ENCODE assay signal across 8 mouse cellular contexts in genomic region chr3:89961436-89961835, GRCm38 (mm10). TPM values are rescaled to one million over a fixed set of nuclear protein-coding genes. Genes with fewer than 3 reads are reported as not detected.
A peak's percentile ranks its signal among the peaks of the same experiment; 100 is the strongest.
DNase-seq lines count a peak whose midpoint lies in the region; ATAC-seq and TF ChIP-seq lines count a peak whose summit lies in the region.

No protein-coding gene starts in this region.

- H3K4me1 ChIP-seq in lung, embryonic 16.5 days (replicated peaks; ENCODE audit: control insufficient read depth, insufficient read depth, low read length): peaks cover 29% of the 10 kb centered on the region
- peaks cover 9% of the 10 kb centered on the region; the same call in 1 of the 2 replicates for H3K4me1 ChIP-seq in embryonic fibroblast, embryonic 13.5 days (ENCODE audit: control insufficient read depth, insufficient read depth, low read length)
- H3K4me1 ChIP-seq in intestine, postnatal 0 days (replicated peaks; ENCODE audit: control insufficient read depth, insufficient read depth, low read length): no peaks in the 10 kb centered on the region; the same call in 1 of the 2 replicates
- H3K4me1 ChIP-seq in olfactory bulb, adult 2 months (ENCODE audit: control insufficient read depth, insufficient read depth, low read length): peaks cover 40% of the 10 kb centered on the region

- ATAC-seq in lung, embryonic 16.5 days (ENCODE audit: low read depth): no peak
- ATAC-seq in intestine, postnatal 0 days: no peak

- peaks cover 10% of the 10 kb centered on the region for H3K36me3 ChIP-seq in lung, embryonic 16.5 days (ENCODE audit: control insufficient read depth, insufficient read depth, low read length)
- peaks cover 18% of the 10 kb centered on the region for H3K36me3 ChIP-seq in intestine, postnatal 0 days (ENCODE audit: control insufficient read depth, insufficient read depth)

- peak overlapping the region; percentile 95 for H3K9ac ChIP-seq in lung, embryonic 16.5 days (ENCODE audit: low read length)
- H3K9ac ChIP-seq in intestine, postnatal 0 days (ENCODE audit: low read depth, low read length): no peak overlapping the region

- TF ChIP-seq POLR2A in embryonic fibroblast, embryonic 13.5 days (IDR thresholded peaks at IDR 0.05; ENCODE audit: low read depth, low read length): no peak
- TF ChIP-seq POLR2A in olfactory bulb, adult 2 months (IDR thresholded peaks at IDR 0.05; ENCODE audit: insufficient read depth, low read depth, low read length): no peak

- no peak for TF ChIP-seq CTCF in embryonic fibroblast, embryonic 13.5 days (IDR thresholded peaks at IDR 0.05; ENCODE audit: borderline replicate concordance, insufficient read depth, low read length)
- no peak for TF ChIP-seq CTCF in intestine, postnatal 0 days (IDR thresholded peaks at IDR 0.05; ENCODE audit: low read depth)
- no peak for TF ChIP-seq CTCF in olfactory bulb, adult 2 months (IDR thresholded peaks at IDR 0.05; ENCODE audit: insufficient read depth, low read depth, low read length)

- H3K9me3 ChIP-seq in lung, embryonic 16.5 days (ENCODE audit: control insufficient read depth, low read length): no peaks in the 10 kb centered on the region
- no peaks in the 10 kb centered on the region for H3K9me3 ChIP-seq in intestine, postnatal 0 days (ENCODE audit: control insufficient read depth)

- H3K27me3 ChIP-seq in lung, embryonic 16.5 days (ENCODE audit: control insufficient read depth, insufficient read depth, low read depth, low read length): no peaks in the 10 kb centered on the region
- peaks cover 13% of the 10 kb centered on the region for H3K27me3 ChIP-seq in intestine, postnatal 0 days (replicated peaks; ENCODE audit: control insufficient read depth, insufficient read depth, low read length)

- peak overlapping the region; percentile 90 for H3K4me2 ChIP-seq in lung, embryonic 16.5 days (ENCODE audit: low read depth, low read length)
- H3K4me2 ChIP-seq in intestine, postnatal 0 days (replicated peaks; ENCODE audit: low read depth): peak overlapping the region; percentile 89

- peak overlapping the region; percentile 93 for H3K4me3 ChIP-seq in lung, embryonic 16.5 days (ENCODE audit: low read length)
- peak overlapping the region; percentile 97 for H3K4me3 ChIP-seq in embryonic fibroblast, embryonic 13.5 days (ENCODE audit: insufficient read depth, low read length)
- H3K4me3 ChIP-seq in intestine, postnatal 0 days (ENCODE audit: low read depth, low read length): no peak overlapping the region
- H3K4me3 ChIP-seq in olfactory bulb, adult 2 months (ENCODE audit: insufficient read depth, low read depth, low read length): 0 out of 2 replicates have a peak overlapping the region, but pooled peaks have one; percentile 1

- peak overlapping the region; percentile 98 for H3K27ac ChIP-seq in lung, embryonic 16.5 days (ENCODE audit: low read length)
- peak overlapping the region; percentile 96 for H3K27ac ChIP-seq in embryonic fibroblast, embryonic 13.5 days (ENCODE audit: insufficient read depth, low read length)
- H3K27ac ChIP-seq in intestine, postnatal 0 days (ENCODE audit: low read depth, low read length): no peak overlapping the region
- 0 out of 2 replicates have a peak overlapping the region, but pooled peaks have one; percentile 7 for H3K27ac ChIP-seq in olfactory bulb, adult 2 months (ENCODE audit: insufficient read depth, low read depth, low read length)

- DNase-seq in lung, postnatal 4 days: no peak
- no peak for DNase-seq in urinary bladder, postnatal 36 days (ENCODE audit: low spot score in 2 of 2)
- no peak for DNase-seq in spleen, adult 12 weeks (ENCODE audit: low spot score)
- no peak for DNase-seq in lung, postnatal 25 days (ENCODE audit: low spot score)

- 25% methylated on average over 4 of the region's 4 CpGs for WGBS in lung, embryonic 16.5 days
- WGBS in intestine, postnatal 0 days: 48% methylated on average over 4 of the region's 4 CpGs
- WGBS in olfactory bulb, adult 2 months: 33% methylated on average over 4 of the region's 4 CpGs

RNA-seq across cellular contexts. Expression of gene Atp8b2, which starts 1.9 kb away (rescaled TPM):
- 14.8 and 16.5 TPM in 2 replicates for polyA plus RNA-seq in lung, embryonic 16.5 days (2015; fragmentation: Nextera tagmentation; extraction: Ambion mirVana)
- polyA plus RNA-seq in embryonic fibroblast, embryonic 13.5 days (2011; ENCODE audit: insufficient read length, low read depth, missing spikeins): 109 and 120 TPM in 2 replicates
- polyA plus RNA-seq in intestine, postnatal 0 days (2015; fragmentation: Nextera tagmentation; extraction: Ambion mirVana): 2.4 TPM in 2 replicates
- not detected in 2 replicates for polyA plus RNA-seq in olfactory bulb, adult 2 months (2012; ENCODE audit: insufficient read depth, insufficient read length, low replicate concordance, missing spikeins)

RNA-seq across cellular contexts. Expression of gene Hax1, which starts 37.1 kb away (rescaled TPM):
- 152 and 155 TPM in 2 replicates for polyA plus RNA-seq in lung, embryonic 16.5 days (2015; fragmentation: Nextera tagmentation; extraction: Ambion mirVana)
- polyA plus RNA-seq in embryonic fibroblast, embryonic 13.5 days (2011; ENCODE audit: insufficient read length, low read depth, missing spikeins): 132 and 163 TPM in 2 replicates
- polyA plus RNA-seq in intestine, postnatal 0 days (2015; fragmentation: Nextera tagmentation; extraction: Ambion mirVana): 64.0 and 65.1 TPM in 2 replicates
- not detected in 2 replicates for polyA plus RNA-seq in olfactory bulb, adult 2 months (2012; ENCODE audit: insufficient read depth, insufficient read length, low replicate concordance, missing spikeins)

RNA-seq across cellular contexts. Expression of gene Il6ra, which starts 48.4 kb away (rescaled TPM):
- 5.2 and 5.6 TPM in 2 replicates for polyA plus RNA-seq in lung, embryonic 16.5 days (2015; fragmentation: Nextera tagmentation; extraction: Ambion mirVana)
- 1.9 and 2.3 TPM in 2 replicates for polyA plus RNA-seq in embryonic fibroblast, embryonic 13.5 days (2011; ENCODE audit: insufficient read length, low read depth, missing spikeins)
- 2.8 and 3.2 TPM in 2 replicates for polyA plus RNA-seq in intestine, postnatal 0 days (2015; fragmentation: Nextera tagmentation; extraction: Ambion mirVana)
- not detected in 2 replicates for polyA plus RNA-seq in olfactory bulb, adult 2 months (2012; ENCODE audit: insufficient read depth, insufficient read length, low replicate concordance, missing spikeins)
